Mouse (Mus musculus) T-cell, adult 2 months (primary cell): ENCODE measurements around the gene Vmn1r86.
"Not testable (repeated sequence)": the region's sequence is repeated elsewhere in the genome, so short reads cannot be mapped to it uniquely, and the experiment has no call there.

ENCODE experiments used
- DNase-seq: peaks from one replicate; pipeline ENCODE4 v3.0.0; 2022; ENCODE audit warnings: low spot score

Vmn1r86 gene

GRCm38 (mm10) chr7:13119817-13120216 is at the start of gene Vmn1r86:
Vmn1r86 (minus strand) TSS chr7:13119917.
- DNase-seq: no peak

GRCm38 (mm10) chr7:13159268-13159667 is 39.6 kb upstream of the Vmn1r86 start, which contains the start of gene Vmn1r88:
Vmn1r88 (plus strand) TSS chr7:13159568.
- no peak for DNase-seq

DNA sequence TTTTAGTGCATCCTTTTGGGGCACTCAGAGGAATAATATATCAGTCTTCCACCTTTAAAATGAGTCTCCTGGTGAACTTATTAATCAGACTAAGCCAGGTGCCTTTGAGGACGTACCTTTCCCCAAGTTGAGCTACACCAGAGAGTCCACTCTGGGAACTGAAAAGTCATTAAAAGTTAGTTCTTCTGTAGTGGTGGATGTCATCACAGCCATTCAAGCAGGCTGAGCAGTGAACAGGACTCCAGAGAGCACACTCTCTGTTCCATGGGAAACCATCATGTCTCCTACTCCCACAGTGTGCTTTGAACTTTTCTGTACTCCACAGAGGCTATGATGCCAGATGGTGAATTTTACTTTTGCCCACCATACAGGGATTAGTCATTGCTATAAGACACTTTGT is 20.3 kb upstream of the Vmn1r86 start, which contains the start of gene Vmn1r87:
TSS of gene Vmn1r87 (minus strand) at position 101 of the 400 bp plus-strand sequence.
- no peak for DNase-seq

- DNase-seq: no peak
Measured at GRCm38 (mm10) chr7:13137340-13137739, 17.6 kb upstream of the Vmn1r86 start.

GRCm38 (mm10) chr7:13131856-13132255 is 12.1 kb upstream of the Vmn1r86 start:
- DNase-seq: no peak

- not testable (repeated sequence) for DNase-seq
Measured at GRCm38 (mm10) chr7:13123554-13124153, 3.9 kb upstream of the Vmn1r86 start.

DNA sequence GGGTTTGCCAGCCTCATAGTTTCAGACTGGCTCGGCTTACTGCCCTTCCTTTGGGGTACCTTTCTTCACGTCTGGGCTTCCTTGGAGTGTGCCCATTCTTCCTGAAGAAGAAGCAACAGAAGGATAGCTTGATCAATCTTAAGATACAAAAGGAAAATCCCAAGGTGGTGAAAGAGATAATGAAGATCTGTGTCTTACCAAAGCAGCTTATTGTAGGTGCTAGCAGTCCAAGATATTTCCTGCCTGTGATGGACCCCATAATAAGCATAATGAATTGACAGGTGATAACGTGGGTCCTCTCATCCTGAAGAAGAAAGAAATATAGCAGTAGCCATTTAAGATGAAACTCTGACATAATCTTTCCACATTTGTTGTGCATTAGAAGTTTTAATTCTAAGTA is 24.6 kb downstream of the Vmn1r86 start, which contains the start of gene Vmn1r85:
TSS of gene Vmn1r85 (minus strand) at position 101 of the 400 bp plus-strand sequence.
- DNase-seq: no peak

DNA sequence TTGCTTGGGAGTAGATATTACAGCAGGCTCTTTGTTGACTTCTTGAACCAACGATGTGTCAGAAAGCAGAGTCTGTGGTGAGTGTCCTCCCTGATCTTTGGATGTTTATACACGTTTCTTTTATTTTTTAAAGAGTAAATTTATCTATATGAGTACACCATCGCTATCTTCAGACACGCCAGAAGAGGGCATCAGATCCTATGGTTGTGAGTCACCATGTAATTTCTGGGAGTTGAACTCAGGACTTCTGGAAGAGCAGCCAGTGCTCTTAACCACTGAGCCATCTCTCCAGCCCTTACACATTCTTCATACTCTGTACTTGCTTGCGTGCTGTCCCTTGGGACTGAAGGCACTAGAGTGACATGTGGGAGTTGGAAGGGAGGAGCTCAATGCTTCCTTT is 47.4 kb downstream of the Vmn1r86 start:
- no peak for DNase-seq

DNA sequence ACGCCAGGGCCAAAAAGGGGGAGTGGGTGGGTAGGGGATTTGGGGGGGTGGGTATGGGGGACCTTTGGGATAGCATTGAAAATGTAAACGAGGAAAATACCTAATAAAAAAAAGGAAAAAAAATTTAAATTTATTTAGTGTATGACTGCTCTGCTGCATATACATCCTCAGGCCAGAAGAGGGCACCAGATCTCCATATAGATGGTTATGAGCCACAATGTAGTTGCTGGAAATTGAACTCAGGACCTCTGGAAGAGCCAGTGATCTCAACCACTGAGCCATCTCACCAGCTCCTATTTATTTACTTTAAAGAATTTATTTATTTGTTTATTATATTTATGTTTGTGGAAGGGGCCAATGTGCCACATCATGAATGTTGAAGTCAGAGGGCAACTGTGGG is 56.3 kb downstream of the Vmn1r86 start:
- not testable (repeated sequence) for DNase-seq

GRCm38 (mm10) chr7:13059536-13059935 is 60.2 kb downstream of the Vmn1r86 start:
- no peak for DNase-seq

DNA sequence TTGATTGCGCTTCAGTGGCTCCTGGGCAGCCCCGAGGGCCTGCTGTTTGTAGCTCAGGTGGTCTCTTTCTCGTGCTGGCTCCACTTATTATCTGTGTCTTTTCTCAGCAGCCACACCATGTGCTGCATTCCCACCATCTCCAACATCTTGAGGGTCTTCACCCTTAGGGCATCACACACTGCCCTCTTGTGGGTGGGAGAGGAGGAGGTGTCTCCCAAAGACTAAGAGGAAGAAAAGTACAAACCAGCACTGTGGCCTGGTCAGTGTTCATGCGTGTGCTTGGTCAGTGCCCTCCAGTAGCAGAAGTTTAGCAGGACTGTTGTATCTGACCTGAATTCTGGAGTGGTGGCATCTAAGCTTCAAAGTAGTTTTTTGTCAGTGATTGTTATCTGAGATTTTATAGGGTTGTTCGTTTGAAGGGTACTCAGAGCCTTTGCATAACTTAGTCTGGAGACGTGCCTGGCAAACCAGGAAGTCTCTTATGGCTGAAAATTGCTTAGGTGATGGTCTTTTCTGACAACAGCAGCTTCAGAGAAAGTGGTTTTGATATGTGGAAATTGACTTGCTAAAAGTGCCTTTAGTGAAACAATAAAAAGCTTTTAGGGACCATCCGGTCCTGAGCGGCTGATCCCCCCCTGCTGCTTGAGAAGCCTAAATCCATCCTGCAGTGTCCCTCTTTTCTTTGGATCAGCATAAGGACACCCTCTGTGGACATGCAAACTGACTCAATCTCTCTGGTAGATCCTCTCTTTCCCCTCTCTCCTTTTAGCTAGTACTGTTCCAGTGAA is 62.6 kb downstream of the Vmn1r86 start:
- DNase-seq: no peak

GRCm38 (mm10) chr7:13054287-13055010 is 65.3 kb downstream of the Vmn1r86 start, which contains the start of gene Mzf1:
Mzf1 (minus strand) TSS chr7:13054764.
- peak; percentile 94 for DNase-seq

DNA sequence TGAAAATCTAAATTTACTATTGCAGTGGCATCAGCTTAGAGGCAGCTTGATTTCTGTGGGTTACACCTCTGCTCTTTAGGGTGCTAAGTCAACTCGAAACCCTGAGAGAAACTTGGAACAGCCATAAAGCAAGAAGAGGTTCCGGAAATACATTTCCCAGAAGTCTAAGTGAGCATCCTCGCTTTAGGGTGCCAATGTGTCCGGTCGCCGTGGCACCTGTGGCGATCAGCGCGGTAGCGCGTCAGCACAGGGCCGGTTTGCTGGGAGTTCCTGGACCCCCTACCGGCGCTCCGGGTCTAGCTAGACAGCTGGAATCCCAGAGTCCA is 65.8 kb downstream of the Vmn1r86 start:
- no peak for DNase-seq

- DNase-seq: no peak
Measured at GRCm38 (mm10) chr7:13053501-13053900, 66.2 kb downstream of the Vmn1r86 start.

DNA sequence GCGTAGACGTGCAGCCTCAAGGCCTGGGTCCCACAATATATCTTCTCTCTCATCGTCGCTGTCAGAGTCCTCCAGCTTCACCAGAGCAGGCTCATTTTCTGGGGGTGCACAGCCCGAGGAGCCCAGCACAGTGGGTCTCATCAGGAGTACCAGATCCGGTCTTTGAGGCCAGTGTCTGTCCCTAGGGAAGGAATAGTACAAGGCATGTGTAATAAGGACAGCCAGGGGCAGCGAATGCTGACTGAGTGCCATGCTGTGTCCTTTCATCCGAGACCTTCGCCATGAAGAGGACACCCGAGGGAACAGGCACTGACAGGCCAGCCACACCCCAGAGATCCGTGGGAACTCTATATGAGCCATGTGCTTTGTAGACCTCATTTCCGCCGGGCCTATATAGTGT is 66.7 kb downstream of the Vmn1r86 start:
- no peak for DNase-seq
